15 mouse cellular contexts compared by ENCODE assay signal in genomic region chr17:14714782-14715181, GRCm38 (mm10). TPM values are rescaled to one million over a fixed set of nuclear protein-coding genes. Genes with fewer than 3 reads are reported as not detected.
DNase-seq lines count a peak whose midpoint lies in the region; TF ChIP-seq lines count a peak whose summit lies in the region.
"Had no signal": no experiment of that assay in that cellular context is flagged by ENCODE, and none has a peak within 500 bp of the region (broad histone marks: within the 10 kb centered on the region; RNA-seq: fewer than 3 reads in every experiment).

No protein-coding gene starts in this region.

- 65% methylated on average over 8 of the region's 8 CpGs for WGBS in heart, embryonic 10.5 days
- 82% methylated on average over 8 of the region's 8 CpGs for WGBS in heart, adult 2 months

- no peak overlapping the region for H3K27ac ChIP-seq in heart, embryonic 10.5 days
- no peak overlapping the region for H3K27ac ChIP-seq in heart, adult 2 months
- H3K27ac ChIP-seq: kidney, embryonic 15.5 days; midbrain, embryonic 12.5 days; neural tube, embryonic 13.5 days had no signal

- TF ChIP-seq EP300 in heart, adult 2 months (IDR thresholded peaks at IDR 0.05; ENCODE audit: insufficient read depth, low read depth, low read length), result no peak

- TF ChIP-seq CTCF in heart, adult 2 months (IDR thresholded peaks at IDR 0.05), result no peak

- intact Hi-C loops in heart, adult 2 months (cut with DNase I), result no loop called here

- no peak for TF ChIP-seq POLR2A in heart, adult 2 months (IDR thresholded peaks at IDR 0.05; ENCODE audit: insufficient read depth, low read depth, low read length)

- no peak overlapping the region for H3K9ac ChIP-seq in heart, adult 2 months (ENCODE audit: low read depth, low read length)
- H3K9ac ChIP-seq: heart, embryonic 12.5 days; kidney, embryonic 15.5 days; midbrain, embryonic 12.5 days; neural tube, embryonic 13.5 days had no signal

- no peaks in the 10 kb centered on the region for H3K4me1 ChIP-seq in heart, embryonic 10.5 days
- H3K4me1 ChIP-seq in heart, adult 2 months (ENCODE audit: control insufficient read depth, insufficient read depth, low read length), result no peaks in the 10 kb centered on the region; the same call in 1 of the 2 replicates
- H3K4me1 ChIP-seq: heart, embryonic 12.5 days; kidney, embryonic 15.5 days had no signal

- peak; percentile 66 for DNase-seq in heart, embryonic 10.5 days (ENCODE audit: low spot score)
- DNase-seq in heart, adult 2 months, result no peak
- peak; percentile 42 to 59 for DNase-seq in right cerebral cortex, postnatal 10 days (ENCODE audit: low spot score in 2 of 2)
- DNase-seq in right cerebral cortex, adult 18-20 months, result no peak
- peak; percentile 47 for DNase-seq in lung, postnatal 10 days
- no peak for DNase-seq in spleen, postnatal 36 days (ENCODE audit: low spot score in 2 of 2)
- no peak for DNase-seq in kidney, postnatal 10 days
- no peak for DNase-seq in T-cell, adult 2 months (ENCODE audit: low spot score)
- DNase-seq: adrenal gland, postnatal 25 days; cerebellum, postnatal 25 days; gastrocnemius, postnatal 14 days had no signal

- H3K4me3 ChIP-seq in heart, embryonic 10.5 days, result no peak overlapping the region
- H3K4me3 ChIP-seq in heart, adult 2 months, result no peak overlapping the region
- H3K4me3 ChIP-seq: heart, embryonic 12.5 days; kidney, embryonic 15.5 days; midbrain, embryonic 12.5 days; neural tube, embryonic 13.5 days had no signal

- H3K36me3 ChIP-seq in heart, embryonic 10.5 days, result no peaks in the 10 kb centered on the region
- H3K36me3 ChIP-seq in heart, adult 2 months (ENCODE audit: control insufficient read depth, insufficient read depth, low read length), result no peaks in the 10 kb centered on the region
- H3K36me3 ChIP-seq: heart, embryonic 12.5 days; kidney, embryonic 15.5 days; midbrain, embryonic 12.5 days; neural tube, embryonic 13.5 days had no signal

- H3K27me3 ChIP-seq in heart, embryonic 10.5 days (ENCODE audit: insufficient read depth, poor library complexity, severe bottlenecking), result no peaks in the 10 kb centered on the region
- no peaks in the 10 kb centered on the region for H3K27me3 ChIP-seq in heart, adult 2 months (ENCODE audit: control insufficient read depth, insufficient read depth, low read length)
- H3K27me3 ChIP-seq: heart, embryonic 12.5 days; kidney, embryonic 15.5 days; midbrain, embryonic 12.5 days; neural tube, embryonic 13.5 days had no signal

- H3K9me3 ChIP-seq in heart, embryonic 10.5 days, result no peaks in the 10 kb centered on the region
- H3K9me3 ChIP-seq: heart, embryonic 12.5 days; kidney, embryonic 15.5 days; midbrain, embryonic 12.5 days; neural tube, embryonic 13.5 days had no signal

- no peaks in the 10 kb centered on the region for H3K79me2 ChIP-seq in heart, adult 2 months (replicated peaks; ENCODE audit: control insufficient read depth, insufficient read depth, low read length)

RNA-seq across cellular contexts. Expression of gene Thbs2, which starts 20.7 kb away (rescaled TPM):
- 1.2 and 1.3 TPM in 2 replicates for polyA plus RNA-seq in heart, embryonic 10.5 days (2016; fragmentation: Nextera tagmentation; extraction: Ambion mirVana)
- total RNA-seq in heart, adult 2 months (2021), result 10 to 100 TPM; 12.2 to 21.0 TPM
- polyA plus RNA-seq in heart, adult 2 months (2012; rRNA removed), result 10.8 and 22.0 TPM in 2 replicates

Comparison
In these comparisons a context has a peak if more than half of its experiments do, and no peak if none do; other contexts are left out.
1. DNase-seq: peak in heart, embryonic 10.5 days (single experiment), right cerebral cortex, postnatal 10 days (2 of 2) and lung, postnatal 10 days (single experiment); none in heart, adult 2 months (0 of 2), right cerebral cortex, adult 18-20 months (single experiment), spleen, postnatal 36 days (0 of 2), kidney, postnatal 10 days (single experiment) and T-cell, adult 2 months (single experiment).